Mouse (Mus musculus): ENCODE measurements around the gene Fam78a. TPM values are rescaled to one million over a fixed set of nuclear protein-coding genes. Genes with fewer than 3 reads are reported as not detected.
A peak's percentile ranks its signal among the peaks of the same experiment; 100 is the strongest.
"Not testable (repeated sequence)": the region's sequence is repeated elsewhere in the genome, so short reads cannot be mapped to it uniquely, and the experiment has no call there.

Fam78a gene
- total RNA-seq, 2 experiments from 2014 or later = 4.2 to 6.6 TPM

GRCm38 (mm10) chr2:32057360-32057759 lies 27.3 kb downstream of the Fam78a start:
- intact Hi-C loops (cut with DNase I) = no loop called here
- no peak for DNase-seq (ENCODE audit: low spot score in 2 of 2)

- intact Hi-C loops (cut with DNase I) = no loop called here
- DNase-seq (ENCODE audit: low spot score in 2 of 2) = no peak
These were observed 28.1 kb downstream of the Fam78a start for GRCm38 (mm10) chr2:32056524-32056923.

GRCm38 (mm10) chr2:32055357-32055965 lies 29.2 kb downstream of the Fam78a start:
- DNase-seq (ENCODE audit: low spot score in 2 of 2) = no peak
- intact Hi-C loops (cut with DNase I) = no loop called here

GRCm38 (mm10) chr2:32052418-32052817 lies 32.2 kb downstream of the Fam78a start:
- intact Hi-C loops (cut with DNase I) = no loop called here
- DNase-seq (ENCODE audit: low spot score in 2 of 2) = no peak

GRCm38 (mm10) chr2:32051791-32052190 lies 32.9 kb downstream of the Fam78a start:
- no peak for DNase-seq (ENCODE audit: low spot score in 2 of 2)

GRCm38 (mm10) chr2:32047323-32047722 lies 37.3 kb downstream of the Fam78a start:
- DNase-seq (ENCODE audit: low spot score in 2 of 2) = no peak
- intact Hi-C loops (cut with DNase I) = no loop called here

More at GRCm38 (mm10) chr2:32051791-32052190, 32.9 kb downstream of the Fam78a start:
- intact Hi-C loops (cut with DNase I) = no loop called here

GRCm38 (mm10) chr2:32046009-32046408 lies 38.6 kb downstream of the Fam78a start:
- intact Hi-C loops (cut with DNase I) = no loop called here
- DNase-seq (ENCODE audit: low spot score in 2 of 2) = no peak

GRCm38 (mm10) chr2:32045375-32045774 lies 39.3 kb downstream of the Fam78a start:
- intact Hi-C loops (cut with DNase I) = no loop called here
- no peak for DNase-seq (ENCODE audit: low spot score in 2 of 2)

GRCm38 (mm10) chr2:32043836-32044235 lies 40.8 kb downstream of the Fam78a start:
- intact Hi-C loops (cut with DNase I) = no loop called here
- DNase-seq (ENCODE audit: low spot score in 2 of 2) = no peak

GRCm38 (mm10) chr2:32041087-32041486 lies 43.6 kb downstream of the Fam78a start:
- intact Hi-C loops (cut with DNase I) = no loop called here
- DNase-seq (ENCODE audit: low spot score in 2 of 2) = no peak

GRCm38 (mm10) chr2:32040646-32041045 lies 44.0 kb downstream of the Fam78a start:
- intact Hi-C loops (cut with DNase I); DNase-seq (ENCODE audit: low spot score in 2 of 2): not testable (repeated sequence)

GRCm38 (mm10) chr2:32038661-32039081 lies 46.0 kb downstream of the Fam78a start:
- DNase-seq (ENCODE audit: low spot score in 2 of 2) = peak; percentile 50 to 92
- intact Hi-C loops (cut with DNase I) = loop anchor here (5.0 kb wide), 1 partner anchor 94 kb away; no protein-coding TSS in a partner anchor

- intact Hi-C loops (cut with DNase I) = loop anchor here (5.0 kb wide), 1 partner anchor 95 kb away; no protein-coding TSS in a partner anchor
- peak in 1 of 2 experiments; percentile 39 for DNase-seq (ENCODE audit: low spot score in 2 of 2)
These were observed 47.3 kb downstream of the Fam78a start for GRCm38 (mm10) chr2:32037279-32037858.

GRCm38 (mm10) chr2:32034206-32034605 lies 50.5 kb downstream of the Fam78a start:
- intact Hi-C loops (cut with DNase I) = no loop called here
- no peak for DNase-seq (ENCODE audit: low spot score in 2 of 2)

- no peak for DNase-seq (ENCODE audit: low spot score in 2 of 2)
- intact Hi-C loops (cut with DNase I) = no loop called here
These were observed 51.2 kb downstream of the Fam78a start for GRCm38 (mm10) chr2:32033436-32033835.

- intact Hi-C loops (cut with DNase I) = no loop called here
- peak; percentile 43 to 81 for DNase-seq (ENCODE audit: low spot score in 2 of 2)
These were observed 55.0 kb downstream of the Fam78a start for GRCm38 (mm10) chr2:32029636-32030035.

GRCm38 (mm10) chr2:32024372-32024771 lies 60.3 kb downstream of the Fam78a start:
- no peak for DNase-seq (ENCODE audit: low spot score in 2 of 2)
- intact Hi-C loops (cut with DNase I) = no loop called here

GRCm38 (mm10) chr2:32020229-32020628 lies 64.4 kb downstream of the Fam78a start:
- intact Hi-C loops (cut with DNase I) = no loop called here

GRCm38 (mm10) chr2:32019704-32020103 lies 65.0 kb downstream of the Fam78a start:
- DNase-seq (ENCODE audit: low spot score in 2 of 2) = no peak

More at GRCm38 (mm10) chr2:32020229-32020628, 64.4 kb downstream of the Fam78a start:
- no peak for DNase-seq (ENCODE audit: low spot score in 2 of 2)

GRCm38 (mm10) chr2:32008716-32009115 lies 75.9 kb downstream of the Fam78a start:
- intact Hi-C loops (cut with DNase I) = no loop called here
- DNase-seq (ENCODE audit: low spot score in 2 of 2) = no peak

More at GRCm38 (mm10) chr2:32019704-32020103, 65.0 kb downstream of the Fam78a start:
- intact Hi-C loops (cut with DNase I) = no loop called here

GRCm38 (mm10) chr2:32008311-32008710 lies 76.3 kb downstream of the Fam78a start:
- no peak for DNase-seq (ENCODE audit: low spot score in 2 of 2)
- intact Hi-C loops (cut with DNase I) = no loop called here

Measured in left cerebral cortex, postnatal 25 days (tissue).